Mouse (Mus musculus): Measurements from ENCODE around the gene Wbp2nl. TPM values are rescaled to one million over a fixed set of nuclear protein-coding genes. Genes with fewer than 3 reads are reported as not detected.

Wbp2nl gene
- polyA plus RNA-seq, 1 experiment from 2014 or later, result 0.16 TPM

DNA sequence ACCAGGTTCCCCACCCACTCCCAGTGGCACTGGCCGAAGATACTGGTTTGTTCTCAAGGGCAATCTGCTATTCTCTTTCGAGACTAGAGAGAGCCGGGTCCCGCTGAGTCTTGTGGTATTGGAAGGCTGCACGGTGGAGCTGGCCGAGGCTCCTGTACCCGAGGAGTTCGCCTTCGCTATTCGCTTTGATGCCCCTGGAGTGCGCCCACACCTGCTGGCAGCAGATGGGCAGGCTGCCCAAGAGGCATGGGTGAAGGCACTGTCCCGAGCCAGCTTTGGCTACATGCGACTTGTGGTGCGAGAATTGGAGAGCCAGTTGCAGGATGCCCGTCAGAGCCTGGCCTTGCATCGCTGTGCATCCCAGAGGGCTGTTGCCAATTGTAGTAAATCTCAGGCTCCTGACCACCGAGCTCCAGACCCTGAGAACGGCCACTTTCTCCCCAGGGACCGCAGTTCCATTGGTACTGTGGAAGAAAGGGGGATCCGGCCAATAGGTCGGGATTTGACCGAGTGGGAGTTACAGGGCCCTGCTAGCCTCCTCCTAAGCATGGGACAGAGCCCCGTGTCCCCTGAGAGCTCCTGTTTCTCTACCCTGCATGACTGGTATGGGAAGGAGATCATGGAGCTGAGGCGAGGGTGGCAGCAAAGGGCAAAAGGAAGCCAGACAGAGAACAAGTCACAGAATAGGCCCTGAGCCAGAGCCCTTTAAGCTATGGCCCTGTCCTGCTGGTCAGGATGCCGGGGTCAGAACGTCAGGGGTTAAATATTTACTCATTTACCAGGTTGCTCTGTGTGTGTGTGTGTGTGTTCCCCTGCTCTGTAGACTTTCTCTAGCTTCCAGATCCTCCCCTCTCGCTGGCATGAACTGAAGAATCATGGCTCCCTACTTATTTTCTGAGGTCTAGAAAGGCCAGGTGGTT lies 44.9 kb downstream of the Wbp2nl start:
- Histone ChIP-seq H3K4me3 (no peak overlapping the region), H3K4me2 (no peak overlapping the region)
- WGBS, result 89% methylated on average over 27 of the region's 27 CpGs

GRCm38 (mm10) chr15:82344971-82345370 lies 46.2 kb downstream of the Wbp2nl start:
- no peak overlapping the region for H3K9ac ChIP-seq
- H3K27ac ChIP-seq, result no peak overlapping the region
- 0 out of 2 replicates have a peak overlapping the region, but pooled peaks have one; percentile 6 for H3K4me2 ChIP-seq
- H3K4me1 ChIP-seq (replicated peaks), result peaks cover 29% of the 10 kb centered on the region
- H3K9me3 ChIP-seq, result no peaks in the 10 kb centered on the region
- no peak for ATAC-seq (ENCODE audit: low FRiP score)
- H3K36me3 ChIP-seq, result peaks cover 24% of the 10 kb centered on the region
- peaks cover 18% of the 10 kb centered on the region for H3K27me3 ChIP-seq
- no peak overlapping the region for H3K4me3 ChIP-seq
- 90% methylated on average over 6 of the region's 6 CpGs for WGBS

More for the DNA sequence above, 44.9 kb downstream of the Wbp2nl start:
- Histone ChIP-seq H3K4me1 (replicated peaks) (peaks cover 29% of the 10 kb centered on the region), H3K27ac (no peak overlapping the region), H3K27me3 (peaks cover 24% of the 10 kb centered on the region), H3K9me3 (no peaks in the 10 kb centered on the region), H3K9ac (no peak overlapping the region), H3K36me3 (peaks cover 10% of the 10 kb centered on the region)
- no peak for ATAC-seq (ENCODE audit: low FRiP score)

- ATAC-seq (ENCODE audit: low FRiP score), result peak; percentile 98
- peaks cover 34% of the 10 kb centered on the region for H3K36me3 ChIP-seq
- under 1% methylated on average over 49 of the region's 51 CpGs for WGBS
These were observed 47.2 kb downstream of the Wbp2nl start for GRCm38 (mm10) chr15:82345820-82346470.

DNA sequence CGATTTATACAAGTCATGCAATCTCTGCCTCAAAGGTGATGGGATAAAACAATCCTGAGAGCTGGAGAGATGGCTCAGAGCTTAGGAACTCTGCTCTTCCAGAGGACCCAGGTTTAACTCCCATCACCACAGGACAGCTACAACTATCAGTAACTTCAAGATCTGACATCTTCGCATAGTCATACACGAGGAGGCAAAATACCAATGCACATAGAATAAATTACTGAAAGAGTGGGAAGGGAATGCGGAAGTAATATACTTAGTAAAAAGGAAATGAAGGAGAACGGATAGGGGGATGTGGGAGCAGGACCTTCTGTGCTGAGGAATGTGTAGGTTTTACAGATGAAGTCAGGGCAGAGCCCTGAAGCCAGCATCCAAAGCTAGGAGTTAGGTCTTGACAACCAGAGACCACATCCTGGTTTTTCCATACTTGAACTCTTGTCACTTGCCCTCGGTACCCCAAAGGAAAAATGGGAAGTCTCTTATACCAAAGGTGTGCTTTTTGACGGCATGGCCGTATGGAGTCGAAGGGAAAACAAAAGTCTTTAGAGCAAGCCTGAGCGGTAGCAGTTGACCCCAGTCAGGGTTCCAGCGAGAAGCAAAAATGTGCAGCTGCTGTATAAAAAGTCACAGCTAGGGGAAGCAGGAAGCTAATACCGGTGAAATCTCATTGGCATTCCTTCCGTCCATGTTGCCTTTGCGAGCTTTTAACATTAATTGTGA lies 48.0 kb downstream of the Wbp2nl start:
- Histone ChIP-seq H3K27me3 (0 out of 2 replicates have a peak, but pooled peaks cover 4% of the 10 kb centered on the region), H3K4me1 (replicated peaks) (peaks cover 27% of the 10 kb centered on the region), H3K36me3 (peaks cover 36% of the 10 kb centered on the region), H3K4me2 (peak overlapping the region; percentile 84), H3K27ac (peak overlapping the region; percentile 92), H3K9ac (peak overlapping the region; percentile 77), H3K4me3 (peak overlapping the region; percentile 55), H3K9me3 (no peaks in the 10 kb centered on the region)
- 0 out of 2 replicates have a peak, but pooled peaks have one; percentile 1 for ATAC-seq (ENCODE audit: low FRiP score)
- WGBS, result 66% methylated on average over 14 of the region's 14 CpGs

More at GRCm38 (mm10) chr15:82345820-82346470, 47.2 kb downstream of the Wbp2nl start:
- peak overlapping the region; percentile 77 for H3K9ac ChIP-seq
- H3K4me1 ChIP-seq (replicated peaks), result peaks cover 27% of the 10 kb centered on the region
- peak overlapping the region; percentile 84 for H3K4me2 ChIP-seq
- peak overlapping the region; percentile 92 for H3K27ac ChIP-seq
- peak overlapping the region; percentile 55 for H3K4me3 ChIP-seq
- no peaks in the 10 kb centered on the region for H3K9me3 ChIP-seq
- peaks cover 8% of the 10 kb centered on the region for H3K27me3 ChIP-seq

DNA sequence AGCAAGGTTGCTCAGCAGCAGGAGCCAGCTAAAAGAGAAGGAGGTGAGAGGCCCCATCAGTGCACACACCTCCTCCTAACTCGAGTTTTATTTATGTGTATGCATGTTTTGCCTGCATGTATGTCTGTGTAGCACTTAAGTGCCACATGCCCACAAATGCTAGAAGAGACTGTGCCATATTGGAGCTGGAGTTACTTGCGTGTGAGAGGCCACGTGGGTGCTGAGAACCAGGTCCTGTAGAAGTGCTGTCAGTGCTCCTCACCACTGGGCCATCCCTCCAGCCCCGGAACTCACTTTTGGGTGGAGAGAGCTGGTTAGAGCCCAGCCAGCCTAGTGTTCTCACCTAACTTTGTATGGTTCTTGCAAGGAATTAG lies 48.5 kb downstream of the Wbp2nl start:
- Histone ChIP-seq H3K27me3 (0 out of 2 replicates have a peak, but pooled peaks cover under 1% of the 10 kb centered on the region), H3K36me3 (peaks cover 36% of the 10 kb centered on the region), H3K4me3 (peak overlapping the region; percentile 55), H3K9ac (peak overlapping the region; percentile 77), H3K4me2 (peak overlapping the region; percentile 84), H3K4me1 (replicated peaks) (peaks cover 33% of the 10 kb centered on the region), H3K9me3 (no peaks in the 10 kb centered on the region), H3K27ac (peak overlapping the region; percentile 92)
- ATAC-seq (ENCODE audit: low FRiP score), result no peak
- 88% methylated on average over 4 of the region's 4 CpGs for WGBS

DNA sequence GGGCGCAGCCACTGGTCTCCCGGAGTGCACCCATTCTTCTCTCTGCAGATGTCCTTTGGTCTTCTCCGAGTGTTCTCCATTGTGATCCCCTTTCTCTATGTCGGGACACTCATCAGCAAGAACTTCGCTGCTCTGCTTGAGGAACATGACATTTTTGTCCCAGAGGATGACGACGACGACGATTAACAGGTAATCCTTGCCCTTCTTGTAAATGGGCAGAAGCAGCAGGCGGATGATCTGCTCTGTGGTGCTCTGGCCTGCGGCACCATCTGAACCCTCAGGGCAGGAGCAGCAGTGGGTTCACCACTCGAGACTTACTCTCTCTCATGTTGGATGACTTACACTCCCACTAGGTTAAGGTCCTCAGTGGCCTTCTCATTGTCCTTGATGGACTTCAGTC lies 49.1 kb downstream of the Wbp2nl start:
- Histone ChIP-seq H3K9me3 (no peaks in the 10 kb centered on the region), H3K9ac (peak overlapping the region; percentile 77)

DNA sequence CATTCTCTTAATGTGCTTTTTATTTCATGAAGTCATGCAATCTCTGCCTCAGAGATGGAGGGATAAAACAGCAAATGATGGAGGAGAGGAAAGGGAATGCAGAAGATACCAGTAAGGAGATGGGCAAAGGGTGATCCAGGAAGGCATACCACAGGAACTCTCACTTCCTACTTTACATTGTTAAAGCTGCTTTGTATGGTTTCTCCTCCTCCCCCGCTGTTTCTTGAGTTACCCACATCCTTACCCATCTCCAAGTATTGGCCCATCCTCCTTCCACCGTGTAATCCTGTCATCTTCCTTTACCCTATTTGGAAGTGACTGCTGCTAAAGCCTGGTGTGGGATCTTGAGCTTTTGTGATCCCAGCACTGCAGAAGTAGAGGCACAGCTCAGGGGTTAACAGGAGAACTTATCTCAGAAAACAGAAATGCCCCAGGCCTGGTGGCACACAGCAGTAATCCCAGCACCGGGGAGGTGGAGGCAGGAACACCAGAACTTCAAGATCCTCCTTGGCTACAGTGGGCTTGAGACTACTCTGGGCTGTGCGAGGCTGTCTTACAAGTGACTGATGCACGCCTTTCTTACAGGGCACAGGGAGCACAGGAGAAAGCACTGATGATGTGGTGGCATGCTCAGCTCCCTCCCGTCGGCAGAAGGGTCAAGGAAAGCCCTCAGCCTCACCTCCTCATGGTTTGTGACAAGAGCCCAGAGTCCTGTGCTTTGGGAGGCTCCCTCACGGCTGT lies 49.7 kb downstream of the Wbp2nl start:
- no peak overlapping the region for H3K4me2 ChIP-seq
- no peaks in the 10 kb centered on the region for H3K9me3 ChIP-seq
- no peak overlapping the region for H3K4me3 ChIP-seq
- peaks cover 44% of the 10 kb centered on the region for H3K4me1 ChIP-seq (replicated peaks)
- ATAC-seq (ENCODE audit: low FRiP score), result no peak
- WGBS, result 87% methylated on average over 8 of the region's 8 CpGs
- H3K27ac ChIP-seq, result no peak overlapping the region
- no peaks in the 10 kb centered on the region for H3K27me3 ChIP-seq
- H3K36me3 ChIP-seq, result peaks cover 36% of the 10 kb centered on the region
- peak overlapping the region; percentile 77; the same call in 1 of the 2 replicates for H3K9ac ChIP-seq

More for the DNA sequence above, 49.1 kb downstream of the Wbp2nl start:
- no peak for ATAC-seq (ENCODE audit: low FRiP score)
- H3K4me2 ChIP-seq, result no peak overlapping the region; the same call in 1 of the 2 replicates
- H3K4me3 ChIP-seq, result no peak overlapping the region
- peaks cover 36% of the 10 kb centered on the region for H3K36me3 ChIP-seq
- no peaks in the 10 kb centered on the region for H3K27me3 ChIP-seq
- H3K4me1 ChIP-seq (replicated peaks), result peaks cover 39% of the 10 kb centered on the region
- 96% methylated on average over 12 of the region's 12 CpGs for WGBS
- H3K27ac ChIP-seq, result no peak overlapping the region

DNA sequence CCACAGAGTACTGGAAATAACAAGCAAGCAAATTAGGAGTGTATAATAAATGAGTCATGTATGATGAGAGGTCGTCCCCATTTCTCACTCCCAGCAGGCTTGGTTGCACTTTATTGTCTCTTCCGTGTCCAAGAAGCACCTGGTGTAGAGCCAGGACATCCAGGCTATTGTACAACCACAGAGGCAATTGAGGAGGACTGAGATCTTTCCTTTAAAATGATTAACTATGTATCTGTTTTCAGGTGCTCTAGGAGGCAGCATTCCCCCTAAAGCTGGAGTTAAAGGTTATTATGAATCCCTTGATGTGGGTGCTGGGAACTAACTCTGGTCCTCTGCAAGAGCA lies 50.2 kb downstream of the Wbp2nl start:
- Histone ChIP-seq H3K9ac (no peak overlapping the region), H3K9me3 (no peaks in the 10 kb centered on the region), H3K4me3 (no peak overlapping the region), H3K27me3 (no peaks in the 10 kb centered on the region), H3K27ac (no peak overlapping the region), H3K36me3 (peaks cover 36% of the 10 kb centered on the region), H3K4me1 (replicated peaks) (peaks cover 45% of the 10 kb centered on the region), H3K4me2 (no peak overlapping the region)
- no peak for ATAC-seq (ENCODE audit: low FRiP score)
- 92% methylated on average over 2 of the region's 2 CpGs for WGBS

GRCm38 (mm10) chr15:82350349-82350748 lies 51.6 kb downstream of the Wbp2nl start:
- no peak for ATAC-seq (ENCODE audit: low FRiP score)
- peaks cover 36% of the 10 kb centered on the region for H3K36me3 ChIP-seq
- H3K4me3 ChIP-seq, result no peak overlapping the region
- H3K4me1 ChIP-seq (replicated peaks), result peaks cover 50% of the 10 kb centered on the region
- H3K27ac ChIP-seq, result no peak overlapping the region
- H3K9me3 ChIP-seq, result no peaks in the 10 kb centered on the region
- no peak overlapping the region for H3K4me2 ChIP-seq
- WGBS, result 96% methylated on average over 4 of the region's 4 CpGs
- no peaks in the 10 kb centered on the region for H3K27me3 ChIP-seq
- no peak overlapping the region for H3K9ac ChIP-seq

DNA sequence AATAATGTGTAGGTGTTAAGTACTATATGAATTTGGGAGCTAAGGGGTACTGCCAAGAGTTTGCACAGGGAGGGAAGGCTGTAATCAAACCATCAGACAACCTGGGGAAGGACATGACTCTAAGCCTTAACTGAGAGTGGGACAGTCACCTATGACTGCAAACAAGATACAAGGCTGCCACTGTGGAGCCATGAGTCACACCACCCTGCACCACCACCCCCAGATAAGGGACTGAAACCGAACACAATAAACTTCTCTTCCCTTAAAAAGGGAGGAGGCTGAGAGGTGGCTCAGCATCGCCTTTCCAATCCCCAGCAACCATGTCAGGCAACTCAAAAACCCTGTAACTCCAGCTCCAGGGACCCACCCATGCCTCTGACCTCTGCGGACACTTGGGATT lies 52.7 kb downstream of the Wbp2nl start:
- no peak overlapping the region for H3K27ac ChIP-seq
- H3K9me3 ChIP-seq, result no peaks in the 10 kb centered on the region
- no peaks in the 10 kb centered on the region for H3K27me3 ChIP-seq
- no peak overlapping the region for H3K4me3 ChIP-seq
- H3K4me1 ChIP-seq (replicated peaks), result peaks cover 49% of the 10 kb centered on the region
- H3K9ac ChIP-seq, result no peak overlapping the region
- ATAC-seq (ENCODE audit: low FRiP score), result no peak
- no peak overlapping the region for H3K4me2 ChIP-seq
- WGBS, result 92% methylated on average over 3 of the region's 3 CpGs
- H3K36me3 ChIP-seq, result peaks cover 36% of the 10 kb centered on the region

DNA sequence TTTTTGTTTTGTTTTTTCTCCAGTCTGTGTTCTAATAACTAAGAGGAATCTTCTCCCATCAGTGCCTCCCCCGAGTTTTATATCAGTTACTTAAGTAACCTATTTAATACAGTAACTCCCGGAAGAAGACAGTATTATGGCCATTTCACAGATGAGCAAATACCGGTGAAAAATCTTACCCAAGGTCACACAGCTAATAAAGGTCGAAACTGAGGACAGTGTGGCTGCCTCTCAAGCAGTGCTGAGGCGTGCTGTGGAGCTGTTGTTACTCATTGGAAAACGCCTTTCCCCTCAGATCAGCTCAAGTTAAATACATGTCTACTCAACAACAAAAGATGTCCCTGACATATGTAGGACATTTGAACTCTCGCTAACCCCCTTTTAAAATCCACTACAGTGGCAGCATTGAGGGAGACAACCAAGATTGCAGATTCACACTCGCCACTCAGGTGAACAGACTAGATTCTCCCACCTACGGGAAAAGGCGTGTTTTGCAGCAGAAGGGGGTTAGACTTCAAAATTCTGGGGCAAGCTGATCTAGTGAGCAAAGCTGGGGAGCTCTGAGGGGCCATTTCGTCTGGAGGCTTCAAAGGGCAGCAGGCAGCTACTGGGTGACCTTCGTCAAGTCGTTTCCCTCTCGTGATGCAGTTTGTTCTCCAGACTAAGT lies 54.5 kb downstream of the Wbp2nl start:
- peak overlapping the region; percentile 86 for H3K4me2 ChIP-seq
- 0 out of 2 replicates have a peak, but pooled peaks cover 4% of the 10 kb centered on the region for H3K27me3 ChIP-seq
- no peaks in the 10 kb centered on the region for H3K9me3 ChIP-seq
- peaks cover 31% of the 10 kb centered on the region for H3K4me1 ChIP-seq (replicated peaks)
- no peak; the same call in 1 of the 2 replicates for ATAC-seq (ENCODE audit: low FRiP score)
- H3K36me3 ChIP-seq, result peaks cover 29% of the 10 kb centered on the region
- peak overlapping the region; percentile 90 for H3K27ac ChIP-seq
- peak overlapping the region; percentile 85 for H3K4me3 ChIP-seq
- peak overlapping the region; percentile 95 for H3K9ac ChIP-seq
- 31% methylated on average over 14 of the region's 14 CpGs for WGBS

Measured in hindbrain, embryonic 13.5 days (tissue).